Comparison of ENCODE assay signal across 8 mouse cellular contexts in the genomic region with DNA sequence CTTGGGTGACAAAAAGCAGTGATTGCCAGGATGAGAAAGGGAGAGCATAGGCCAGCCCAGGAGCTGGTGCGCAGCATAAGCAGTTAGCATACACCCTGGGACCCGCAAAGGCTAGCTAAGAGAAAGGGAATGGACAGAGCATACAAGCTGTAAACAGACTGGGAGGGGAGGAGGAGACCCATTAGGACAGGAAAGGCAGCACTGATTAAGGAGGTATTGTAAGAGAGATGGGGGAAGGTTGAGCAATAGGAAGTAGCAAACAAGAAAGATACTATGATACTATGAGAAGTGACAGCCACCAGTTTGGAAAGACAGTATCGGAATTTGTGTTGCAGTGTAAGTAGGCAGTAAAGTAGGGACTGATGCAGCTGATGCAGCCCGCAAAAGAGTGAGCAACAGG. TPM values are rescaled to one million over a fixed set of nuclear protein-coding genes. Genes with fewer than 3 reads are reported as not detected.
DNase-seq lines count a peak whose midpoint lies in the region; ATAC-seq and TF ChIP-seq lines count a peak whose summit lies in the region.

No protein-coding gene starts in this region.

- peak overlapping the region; percentile 97 for H3K9ac ChIP-seq in embryonic facial prominence, embryonic 11.5 days (replicated peaks; ENCODE audit: low read length)
- H3K9ac ChIP-seq in intestine, embryonic 14.5 days (ENCODE audit: low read length) = peak overlapping the region; percentile 90
- peak overlapping the region; percentile 95 for H3K9ac ChIP-seq in neural tube, embryonic 12.5 days

- no peaks in the 10 kb centered on the region for H3K27me3 ChIP-seq in embryonic facial prominence, embryonic 11.5 days (ENCODE audit: control insufficient read depth, insufficient read depth, low read length)
- no peaks in the 10 kb centered on the region for H3K27me3 ChIP-seq in intestine, embryonic 14.5 days (replicated peaks; ENCODE audit: control insufficient read depth, insufficient read depth, low read length)
- no peaks in the 10 kb centered on the region for H3K27me3 ChIP-seq in neural tube, embryonic 12.5 days (replicated peaks)

- no peak for DNase-seq in layer of hippocampus, adult 2 months (ENCODE audit: low spot score in 2 of 2)
- DNase-seq in layer of hippocampus, postnatal 10 days (ENCODE audit: low spot score in 2 of 2) = no peak
- DNase-seq in embryonic facial prominence, embryonic 11.5 days (ENCODE audit: low spot score) = no peak
- no peak for DNase-seq in intestine, embryonic 14.5 days (ENCODE audit: low spot score)
- no peak for DNase-seq in spleen, postnatal 36 days (ENCODE audit: low spot score in 2 of 2)

- no peaks in the 10 kb centered on the region for H3K36me3 ChIP-seq in embryonic facial prominence, embryonic 11.5 days (replicated peaks; ENCODE audit: control insufficient read depth, insufficient read depth, low read depth, low read length)
- H3K36me3 ChIP-seq in intestine, embryonic 14.5 days (ENCODE audit: control insufficient read depth, insufficient read depth, low read length) = no peaks in the 10 kb centered on the region
- no peaks in the 10 kb centered on the region for H3K36me3 ChIP-seq in neural tube, embryonic 12.5 days

- peak overlapping the region; percentile 94 for H3K4me2 ChIP-seq in embryonic facial prominence, embryonic 11.5 days (ENCODE audit: low read depth, low read length)
- peak overlapping the region; percentile 78 for H3K4me2 ChIP-seq in intestine, embryonic 14.5 days (ENCODE audit: low read length)
- H3K4me2 ChIP-seq in neural tube, embryonic 12.5 days (replicated peaks) = peak overlapping the region; percentile 97

- no peak for TF ChIP-seq CTCF in layer of hippocampus, adult 2 months (conservative IDR thresholded peaks at IDR 0.05)

- ATAC-seq in embryonic facial prominence, embryonic 11.5 days (replicated peaks; ENCODE audit: insufficient number of reproducible peaks, low FRiP score, low TSS enrichment, low read depth) = no peak
- no peak for ATAC-seq in intestine, embryonic 14.5 days (replicated peaks; ENCODE audit: low FRiP score, low TSS enrichment, low read depth)
- ATAC-seq in neural tube, embryonic 12.5 days (ENCODE audit: low FRiP score, low read depth) = no peak
- ATAC-seq in erythroid progenitor cell, adult 5-6 weeks (replicated peaks; ENCODE audit: low FRiP score, poor library complexity, severe bottlenecking) = no peak
- no peak for ATAC-seq in cerebellum, adult (ENCODE audit: insufficient number of reproducible peaks, low FRiP score, low TSS enrichment)

- no peaks in the 10 kb centered on the region for H3K9me3 ChIP-seq in embryonic facial prominence, embryonic 11.5 days (replicated peaks; ENCODE audit: control insufficient read depth, low read length)
- H3K9me3 ChIP-seq in intestine, embryonic 14.5 days (ENCODE audit: control insufficient read depth, low read length) = no peaks in the 10 kb centered on the region
- H3K9me3 ChIP-seq in neural tube, embryonic 12.5 days = no peaks in the 10 kb centered on the region

- WGBS in embryonic facial prominence, embryonic 11.5 days = 48% methylated on average over 4 of the region's 4 CpGs
- WGBS in intestine, embryonic 14.5 days = 27% methylated on average over 4 of the region's 4 CpGs
- WGBS in neural tube, embryonic 12.5 days = 37% methylated on average over 4 of the region's 4 CpGs

- peak overlapping the region; percentile 95 for H3K27ac ChIP-seq in layer of hippocampus, adult 2 months
- H3K27ac ChIP-seq in embryonic facial prominence, embryonic 11.5 days (replicated peaks; ENCODE audit: low read depth, low read length) = no peak overlapping the region
- H3K27ac ChIP-seq in intestine, embryonic 14.5 days (ENCODE audit: low read depth) = no peak overlapping the region
- H3K27ac ChIP-seq in neural tube, embryonic 12.5 days = no peak overlapping the region

- peaks cover 8% of the 10 kb centered on the region for H3K4me1 ChIP-seq in embryonic facial prominence, embryonic 11.5 days (ENCODE audit: control insufficient read depth, insufficient read depth, low read length)
- H3K4me1 ChIP-seq in intestine, embryonic 14.5 days (replicated peaks; ENCODE audit: control insufficient read depth, insufficient read depth, low read length) = peaks cover 28% of the 10 kb centered on the region
- peaks cover 34% of the 10 kb centered on the region for H3K4me1 ChIP-seq in neural tube, embryonic 12.5 days

- peak overlapping the region; percentile 74 for H3K4me3 ChIP-seq in layer of hippocampus, adult 2 months
- H3K4me3 ChIP-seq in embryonic facial prominence, embryonic 11.5 days (ENCODE audit: low read depth, low read length) = peak overlapping the region; percentile 97
- H3K4me3 ChIP-seq in intestine, embryonic 14.5 days (ENCODE audit: low read depth, low read length) = peak overlapping the region; percentile 93
- peak overlapping the region; percentile 90 for H3K4me3 ChIP-seq in neural tube, embryonic 12.5 days

RNA-seq across cellular contexts. Expression of a gene that starts 1.8 kb away (rescaled TPM):
- 100 to 1,000 TPM; 119 to 127 TPM for total RNA-seq in layer of hippocampus, adult 2 months (2021)
- total RNA-seq in layer of hippocampus, postnatal 10 days (2021) = 100 to 1,000 TPM; 102 to 110 TPM
- polyA plus RNA-seq in embryonic facial prominence, embryonic 11.5 days (2014; fragmentation: Nextera tagmentation; extraction: Ambion mirVana) = 32.4 and 39.4 TPM in 2 replicates
- polyA plus RNA-seq in intestine, embryonic 14.5 days (2014; fragmentation: Nextera tagmentation; extraction: Ambion mirVana) = 48.7 and 54.0 TPM in 2 replicates
- 62.3 and 72.0 TPM in 2 replicates for polyA plus RNA-seq in neural tube, embryonic 12.5 days (2016; fragmentation: Nextera tagmentation; extraction: Ambion mirVana)
- total RNA-seq in erythroid progenitor cell, adult 5-6 weeks (2015; ENCODE audit: low replicate concordance) = 48.7 and 54.1 TPM in 2 replicates
- 38.4 and 51.5 TPM in 2 replicates for total RNA-seq in erythroid progenitor cell, adult 5-6 weeks (2017; ENCODE audit: low replicate concordance)

RNA-seq across cellular contexts. Expression of a gene that starts 42.9 kb away (rescaled TPM):
- 10 to 100 TPM; 30.2 to 31.7 TPM for total RNA-seq in layer of hippocampus, adult 2 months (2021)
- 10 to 100 TPM; 39.0 to 45.6 TPM for total RNA-seq in layer of hippocampus, postnatal 10 days (2021)
- polyA plus RNA-seq in embryonic facial prominence, embryonic 11.5 days (2014; fragmentation: Nextera tagmentation; extraction: Ambion mirVana) = 22.4 and 24.8 TPM in 2 replicates
- 23.7 and 24.3 TPM in 2 replicates for polyA plus RNA-seq in intestine, embryonic 14.5 days (2014; fragmentation: Nextera tagmentation; extraction: Ambion mirVana)
- 42.8 and 46.6 TPM in 2 replicates for polyA plus RNA-seq in neural tube, embryonic 12.5 days (2016; fragmentation: Nextera tagmentation; extraction: Ambion mirVana)
- total RNA-seq in erythroid progenitor cell, adult 5-6 weeks (2015; ENCODE audit: low replicate concordance) = 4.2 TPM in 1 of 2 replicates, not detected in the other
- 0.15 and 2.2 TPM in 2 replicates for total RNA-seq in erythroid progenitor cell, adult 5-6 weeks (2017; ENCODE audit: low replicate concordance)

Comparison
In these comparisons a context has a peak if more than half of its experiments do, and no peak if none do; other contexts are left out.
1. RNA of a gene that starts 42.9 kb away (total RNA-seq): 39.0 to 45.6 TPM in layer of hippocampus, postnatal 10 days and 30.2 to 31.7 TPM in layer of hippocampus, adult 2 months; 0.15 to 4.2 TPM in erythroid progenitor cell, adult 5-6 weeks; every median in the first group is over 4 times any median in the second.
2. Peak in every context shown above with its lines, with median percentiles within 50 percentile points of each other: H3K4me3 ChIP-seq, H3K4me2 ChIP-seq and H3K9ac ChIP-seq.